Mouse (Mus musculus): Measurements from ENCODE around the gene Ncl.
A peak's percentile ranks its signal among the peaks of the same experiment; 100 is the strongest.

- TF ChIP-seq ZNF384 (IDR thresholded peaks at IDR 0.05; ENCODE audit: low read depth, low read length) (no peak), POLR2AphosphoS2 (IDR thresholded peaks at IDR 0.05; ENCODE audit: low read length) (peak; percentile 4; the same call in 1 of the 2 replicates), EP300 (IDR thresholded peaks at IDR 0.05; ENCODE audit: low read depth in 1 of 2, low read length in 2 of 2) (0 out of 4 replicates have a peak, but pooled peaks of 1 of the 2 experiments have one; percentile 16), CTCF (IDR thresholded peaks at IDR 0.05 in 2 of 3, conservative IDR thresholded peaks at IDR 0.05 in 1 of 3; ENCODE audit: control insufficient read depth in 1 of 3, insufficient read depth in 1 of 3, low read depth in 2 of 3, low read length in 3 of 3, poor library complexity in 1 of 3, severe bottlenecking in 1 of 3) (peak in 2 of 3 experiments; percentile 9 to 44; a peak in 2 of 6 replicates), POLR2A (IDR thresholded peaks at IDR 0.05; ENCODE audit: control insufficient read depth in 1 of 2, insufficient read depth in 1 of 2, low read depth in 1 of 2, low read length in 2 of 2, poor library complexity in 1 of 2) (0 out of 4 replicates have a peak, but pooled peaks of 1 of the 2 experiments have one; percentile 5)
Observed at GRCm38 (mm10) chr1:86348801-86349200, 10.4 kb downstream of the Ncl start.
